ENCODE assay signal across 8 mouse cellular contexts in genomic region chr9:14613308-14614204, GRCm38 (mm10). TPM values are rescaled to one million over a fixed set of nuclear protein-coding genes. Genes with fewer than 3 reads are reported as not detected.
DNase-seq lines count a peak whose midpoint lies in the region; ATAC-seq and TF ChIP-seq lines count a peak whose summit lies in the region.

No protein-coding gene starts in this region.

- TF ChIP-seq CTCF in layer of hippocampus, adult 2 months (conservative IDR thresholded peaks at IDR 0.05): no peak

- peaks cover 54% of the 10 kb centered on the region for H3K4me1 ChIP-seq in forebrain, embryonic 10.5 days
- peaks cover 29% of the 10 kb centered on the region for H3K4me1 ChIP-seq in kidney, embryonic 14.5 days (ENCODE audit: control insufficient read depth, insufficient read depth, low read length)
- peaks cover 22% of the 10 kb centered on the region for H3K4me1 ChIP-seq in midbrain, embryonic 16.5 days (ENCODE audit: control insufficient read depth, insufficient read depth, low read length)

- peaks cover 4% of the 10 kb centered on the region for H3K36me3 ChIP-seq in forebrain, embryonic 10.5 days (replicated peaks)
- H3K36me3 ChIP-seq in kidney, embryonic 14.5 days (ENCODE audit: control insufficient read depth, insufficient read depth, low read length): no peaks in the 10 kb centered on the region
- no peaks in the 10 kb centered on the region for H3K36me3 ChIP-seq in midbrain, embryonic 16.5 days (ENCODE audit: control insufficient read depth, insufficient read depth, low read length)

- 0 out of 2 replicates have a peak, but pooled peaks cover 4% of the 10 kb centered on the region for H3K9me3 ChIP-seq in forebrain, embryonic 10.5 days
- no peaks in the 10 kb centered on the region for H3K9me3 ChIP-seq in kidney, embryonic 14.5 days (ENCODE audit: control insufficient read depth, low read length)
- H3K9me3 ChIP-seq in midbrain, embryonic 16.5 days (replicated peaks; ENCODE audit: control insufficient read depth, low read length, poor library complexity, severe bottlenecking): no peaks in the 10 kb centered on the region

- ATAC-seq in kidney, embryonic 14.5 days (ENCODE audit: low FRiP score, low TSS enrichment): no peak
- no peak for ATAC-seq in midbrain, embryonic 16.5 days

- H3K27ac ChIP-seq in layer of hippocampus, adult 2 months: peak overlapping the region; percentile 86
- peak overlapping the region; percentile 98 for H3K27ac ChIP-seq in forebrain, embryonic 10.5 days
- H3K27ac ChIP-seq in kidney, embryonic 14.5 days (ENCODE audit: low read depth, low read length): peak overlapping the region; percentile 90
- H3K27ac ChIP-seq in midbrain, embryonic 16.5 days (ENCODE audit: low read length): peak overlapping the region; percentile 71

- peak overlapping the region; percentile 97 for H3K9ac ChIP-seq in kidney, embryonic 14.5 days (ENCODE audit: low read depth, low read length)
- H3K9ac ChIP-seq in midbrain, embryonic 16.5 days (ENCODE audit: low read depth, low read length): peak overlapping the region; percentile 79

- peak overlapping the region; percentile 84 for H3K4me2 ChIP-seq in kidney, embryonic 14.5 days (replicated peaks; ENCODE audit: low read depth, low read length)
- H3K4me2 ChIP-seq in midbrain, embryonic 16.5 days (ENCODE audit: low read length): peak overlapping the region; percentile 63

- no peak for DNase-seq in layer of hippocampus, adult 2 months (ENCODE audit: low spot score in 2 of 2)
- DNase-seq in layer of hippocampus, adult 18-20 months (ENCODE audit: low spot score in 2 of 2): no peak
- peak; percentile 19 for DNase-seq in forebrain, embryonic 10.5 days (ENCODE audit: extremely low spot score, low spot score)
- DNase-seq in spleen, postnatal 10 days (ENCODE audit: low spot score in 2 of 2): no peak
- no peak for DNase-seq in cerebellum, adult 18-20 months
- DNase-seq in frontal cortex, postnatal 25 days (ENCODE audit: low spot score in 2 of 2): no peak

- H3K4me3 ChIP-seq in layer of hippocampus, adult 2 months: peak overlapping the region; percentile 76
- peak overlapping the region; percentile 98 for H3K4me3 ChIP-seq in forebrain, embryonic 10.5 days
- H3K4me3 ChIP-seq in kidney, embryonic 14.5 days (ENCODE audit: low read length): peak overlapping the region; percentile 93
- H3K4me3 ChIP-seq in midbrain, embryonic 16.5 days (ENCODE audit: low read depth, low read length): peak overlapping the region; percentile 58

- peaks cover 9% of the 10 kb centered on the region; the same call in 1 of the 2 replicates for H3K27me3 ChIP-seq in forebrain, embryonic 10.5 days (ENCODE audit: poor library complexity, severe bottlenecking)
- H3K27me3 ChIP-seq in kidney, embryonic 14.5 days (ENCODE audit: control insufficient read depth, insufficient read depth, low read length): no peaks in the 10 kb centered on the region
- no peaks in the 10 kb centered on the region for H3K27me3 ChIP-seq in midbrain, embryonic 16.5 days (ENCODE audit: control insufficient read depth, insufficient read depth, low read depth, low read length)

- WGBS in forebrain, embryonic 10.5 days: 11% methylated on average over 15 of the region's 15 CpGs
- WGBS in kidney, embryonic 14.5 days: 4% methylated on average over 15 of the region's 15 CpGs
- WGBS in midbrain, embryonic 16.5 days: 8% methylated on average over 15 of the region's 15 CpGs

RNA-seq across cellular contexts. Expression of gene Amotl1, which starts 31.3 kb away (rescaled TPM):
- 10 to 100 TPM; 11.8 to 15.8 TPM for total RNA-seq in layer of hippocampus, adult 2 months (2021)
- total RNA-seq in layer of hippocampus, adult 18-20 months (2021): 10 to 100 TPM; 13.9 to 15.0 TPM
- polyA plus RNA-seq in forebrain, embryonic 10.5 days (2016; fragmentation: Nextera tagmentation; extraction: Ambion mirVana): 15.7 and 17.3 TPM in 2 replicates
- 19.1 and 32.9 TPM in 2 replicates for polyA plus RNA-seq in kidney, embryonic 14.5 days (2014; fragmentation: Nextera tagmentation; extraction: Ambion mirVana)
- polyA plus RNA-seq in midbrain, embryonic 16.5 days (2015; fragmentation: Nextera tagmentation; extraction: Ambion mirVana): 8.3 and 9.1 TPM in 2 replicates
